Mouse (Mus musculus) heart, postnatal 10 days (tissue): Measurements from ENCODE around the gene Pcsk5. TPM values are rescaled to one million over a fixed set of nuclear protein-coding genes. Genes with fewer than 3 reads are reported as not detected.
"Not testable (repeated sequence)": the region's sequence is repeated elsewhere in the genome, so short reads cannot be mapped to it uniquely, and the experiment has no call there.

Source experiments
- DNase-seq, 2 experiments: peaks; one replicate each; pipeline ENCODE4 v3.0.0; 2021
- intact Hi-C: fragments of 180-260 bp; cut with DNase I; formaldehyde crosslinking; loops from one replicate; pipeline ENCODE4 v1.15.1; 2025
- total RNA-seq, 2 experiments: library from RNA; stranded (reverse); gene quantifications; 2 replicates each; pipeline ENCODE4 v1.2.3; 2021

Pcsk5 gene
- total RNA-seq, 2 experiments from 2014 or later = 6.7 TPM

DNA sequence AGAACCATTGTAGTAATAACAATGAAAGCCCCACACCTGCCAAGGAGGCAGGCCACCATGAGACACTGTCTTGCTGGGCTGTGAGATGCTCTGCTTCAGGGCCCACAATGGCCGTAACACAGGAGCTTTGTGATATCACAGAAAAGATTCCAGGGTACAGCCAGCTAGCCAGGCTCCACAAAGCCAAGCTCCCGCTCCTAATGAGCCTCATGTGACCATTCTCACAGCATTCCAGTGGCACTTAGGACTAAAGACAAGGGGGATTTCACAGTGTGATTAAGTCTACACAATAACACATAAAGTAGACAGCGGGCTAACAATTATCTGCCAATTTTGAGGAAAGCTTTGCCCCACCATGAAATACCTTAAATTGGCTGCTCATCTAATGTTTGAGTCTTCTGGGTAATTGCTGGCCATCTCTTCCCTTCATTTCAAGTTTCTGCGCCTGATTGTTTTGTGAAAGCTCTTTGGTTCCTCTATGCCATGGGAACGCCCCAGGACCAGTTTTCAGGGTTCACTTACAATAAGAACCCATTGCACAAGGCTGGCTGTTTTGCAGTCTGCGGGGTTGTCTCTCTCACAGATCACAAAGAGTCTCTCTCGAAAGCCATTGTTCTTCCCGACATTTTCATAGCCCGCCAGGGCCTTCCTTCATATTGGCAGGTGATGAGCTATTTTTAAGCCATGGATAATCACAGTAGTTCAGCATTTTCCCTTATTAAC lies 345.4 kb downstream of the Pcsk5 start:
- DNase-seq = no peak
- intact Hi-C loops = no loop called here

- intact Hi-C loops = no loop called here
- DNase-seq = no peak
Observed at GRCm38 (mm10) chr19:17491322-17491721, 346.1 kb downstream of the Pcsk5 start.

GRCm38 (mm10) chr19:17489866-17490141 lies 347.6 kb downstream of the Pcsk5 start:
- intact Hi-C loops = no loop called here

GRCm38 (mm10) chr19:17489041-17489865 lies 348.2 kb downstream of the Pcsk5 start:
- DNase-seq = no peak

More at GRCm38 (mm10) chr19:17489866-17490141, 347.6 kb downstream of the Pcsk5 start:
- DNase-seq = no peak

GRCm38 (mm10) chr19:17482126-17482790 lies 355.2 kb downstream of the Pcsk5 start:
- intact Hi-C loops = no loop called here
- no peak for DNase-seq

More at GRCm38 (mm10) chr19:17489041-17489865, 348.2 kb downstream of the Pcsk5 start:
- intact Hi-C loops = no loop called here

DNA sequence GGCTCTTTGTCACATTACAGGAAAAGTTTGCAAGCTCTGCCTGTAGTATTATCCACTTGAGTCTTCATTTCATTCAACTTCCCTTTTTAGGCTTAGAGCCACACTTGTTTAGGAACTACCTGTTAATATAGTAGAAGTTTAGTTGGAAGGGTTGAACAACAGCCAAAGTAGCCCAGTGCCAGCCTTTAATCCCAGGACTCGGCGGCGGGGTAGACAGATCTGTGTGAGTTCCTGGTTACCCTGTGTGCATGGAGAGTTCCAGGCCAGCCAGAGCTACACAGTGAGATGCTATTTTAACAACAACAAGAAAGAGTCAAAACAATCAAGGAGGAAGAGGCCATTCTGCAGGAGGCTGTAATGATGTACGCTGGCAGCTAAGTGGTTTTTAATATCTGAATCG lies 358.0 kb downstream of the Pcsk5 start:
- intact Hi-C loops = no loop called here
- DNase-seq = no peak

DNA sequence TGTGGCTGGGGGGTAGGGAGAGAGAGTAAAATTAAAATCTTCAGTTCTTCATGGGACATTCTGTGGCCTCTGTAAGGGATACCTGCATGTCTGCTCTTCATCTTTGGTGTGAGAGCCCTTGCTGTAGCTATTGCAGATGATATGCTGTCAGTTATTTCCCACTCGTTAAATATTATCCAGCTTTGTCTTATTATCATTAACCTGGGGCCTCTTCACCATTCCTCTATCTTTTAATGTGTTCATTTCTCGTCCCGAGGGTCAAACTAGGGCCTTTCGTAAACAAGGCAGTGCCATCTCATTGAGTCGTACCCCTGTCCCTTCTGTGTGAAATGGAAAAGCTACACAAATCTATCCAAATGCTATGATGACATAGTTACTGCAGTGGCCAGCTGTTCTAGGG lies 361.4 kb downstream of the Pcsk5 start:
- intact Hi-C loops = no loop called here
- no peak for DNase-seq

DNA sequence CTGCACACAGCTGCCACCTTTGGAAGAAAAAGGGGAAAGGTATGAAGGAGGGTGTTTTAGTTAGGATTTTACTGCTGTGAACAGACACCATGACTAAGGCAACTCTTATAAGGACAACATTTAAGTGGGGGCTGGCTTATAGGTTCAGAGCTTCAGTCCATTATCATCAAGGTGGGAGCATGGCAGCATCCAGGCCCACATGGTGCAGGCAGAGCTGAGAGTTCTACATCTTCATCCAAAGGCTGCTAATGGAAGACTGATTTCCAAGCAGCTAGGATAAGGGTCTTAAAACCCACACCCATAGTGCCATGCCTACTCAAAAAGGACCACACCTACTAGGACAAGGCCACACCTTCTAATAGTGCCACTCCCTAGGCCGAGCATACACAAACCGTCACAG lies 364.3 kb downstream of the Pcsk5 start:
- intact Hi-C loops, DNase-seq: not testable (repeated sequence)

- intact Hi-C loops = no loop called here
- peak in 1 of 2 experiments; percentile 16 for DNase-seq
Observed at GRCm38 (mm10) chr19:17471861-17472260, 365.6 kb downstream of the Pcsk5 start.

DNA sequence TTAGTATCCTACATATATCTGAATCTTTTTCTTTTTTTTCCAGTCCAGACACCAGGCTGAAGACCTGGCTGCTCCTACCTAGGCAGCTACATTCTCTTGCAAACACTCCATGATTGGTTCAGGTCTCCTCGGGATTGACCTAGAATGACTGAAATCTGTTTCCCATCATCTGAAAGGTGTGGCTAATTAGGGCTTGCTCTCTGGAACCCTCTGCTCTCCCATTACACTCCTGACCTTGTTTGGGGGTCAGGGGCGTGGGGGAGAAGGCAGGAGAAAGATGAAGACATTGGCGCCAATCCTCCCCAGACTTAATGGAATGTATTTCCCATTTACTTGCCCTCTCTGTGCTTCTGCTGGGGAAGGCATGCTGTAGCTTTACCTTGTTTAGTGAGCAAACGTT lies 366.2 kb downstream of the Pcsk5 start:
- no peak for DNase-seq
- intact Hi-C loops = no loop called here

DNA sequence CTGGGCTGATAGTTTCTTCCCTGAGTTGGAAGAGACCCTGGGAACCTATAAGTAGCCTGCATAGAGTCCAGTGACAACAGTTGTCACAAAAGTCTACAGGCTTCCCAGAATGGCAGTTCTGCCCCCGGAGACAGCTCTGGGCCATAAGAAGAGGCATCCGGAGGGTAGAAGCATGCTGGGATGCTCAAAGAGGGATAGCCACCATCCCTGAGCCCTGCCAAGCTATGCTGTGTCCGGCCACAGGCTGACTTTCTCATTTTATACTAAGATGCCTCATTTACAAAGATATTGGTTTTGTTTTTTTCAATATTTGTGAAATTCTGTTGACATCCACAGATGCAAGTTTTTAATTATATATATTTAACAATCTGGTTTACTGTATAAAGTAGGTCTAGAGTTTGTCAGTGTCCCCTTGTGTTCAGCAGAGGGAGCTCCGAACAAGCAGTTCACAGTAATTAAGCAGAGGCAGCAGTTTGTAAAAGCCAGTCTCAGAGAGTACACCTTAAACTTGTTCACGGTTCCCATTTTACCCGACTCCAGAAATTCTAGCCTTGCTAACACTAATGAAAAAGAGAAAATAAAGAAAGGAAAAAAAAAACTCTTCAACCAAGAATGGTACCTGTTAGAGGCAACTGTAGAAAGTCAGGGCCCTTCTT lies 369.7 kb downstream of the Pcsk5 start:
- DNase-seq = peak; percentile 28 to 50
- intact Hi-C loops = loop anchor here (1.0 to 10.0 kb wide), 4 partner anchors 370 to 1367 kb away; partner anchors contain the start of gene Pcsk5

DNA sequence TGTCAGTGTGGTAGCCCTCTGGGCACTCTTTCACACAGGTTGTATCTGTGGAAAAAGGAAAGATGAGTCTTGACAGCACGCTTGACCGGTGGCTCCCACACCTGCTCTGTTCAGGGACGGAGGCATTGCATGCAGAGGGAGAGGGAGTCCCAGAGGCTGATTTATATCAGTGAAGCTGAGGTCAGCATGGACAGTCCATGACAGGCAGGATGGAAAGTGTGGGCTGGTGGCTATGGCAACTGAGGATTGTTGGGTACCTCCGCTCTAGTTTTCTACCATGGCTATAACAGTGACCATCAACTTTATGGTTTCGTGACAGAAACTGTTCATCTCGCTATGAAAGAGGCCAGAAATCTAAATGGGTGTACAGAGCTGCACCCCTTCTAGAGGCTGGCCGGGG lies 385.4 kb downstream of the Pcsk5 start:
- intact Hi-C loops = no loop called here
- no peak for DNase-seq

DNA sequence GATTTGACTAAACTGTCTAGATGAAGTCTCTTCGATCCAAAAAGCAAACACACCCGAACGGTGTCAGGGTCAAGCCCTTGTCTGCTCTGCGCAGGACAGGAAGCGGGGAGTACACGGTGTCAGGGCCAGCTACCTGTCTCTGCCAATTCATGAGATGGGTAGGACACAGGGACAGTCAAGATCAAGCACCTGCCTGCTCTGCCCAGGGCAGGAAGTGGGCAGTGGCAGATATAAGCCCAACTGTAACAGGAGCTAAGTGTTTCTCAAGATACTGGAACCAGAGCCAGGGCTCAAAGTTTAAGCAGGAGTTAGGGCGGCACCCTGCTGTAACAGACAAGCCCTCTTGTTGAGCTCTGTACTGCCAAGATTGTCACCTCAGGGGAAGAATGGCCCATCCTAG lies 393.9 kb downstream of the Pcsk5 start:
- intact Hi-C loops = no loop called here
- DNase-seq = no peak

DNA sequence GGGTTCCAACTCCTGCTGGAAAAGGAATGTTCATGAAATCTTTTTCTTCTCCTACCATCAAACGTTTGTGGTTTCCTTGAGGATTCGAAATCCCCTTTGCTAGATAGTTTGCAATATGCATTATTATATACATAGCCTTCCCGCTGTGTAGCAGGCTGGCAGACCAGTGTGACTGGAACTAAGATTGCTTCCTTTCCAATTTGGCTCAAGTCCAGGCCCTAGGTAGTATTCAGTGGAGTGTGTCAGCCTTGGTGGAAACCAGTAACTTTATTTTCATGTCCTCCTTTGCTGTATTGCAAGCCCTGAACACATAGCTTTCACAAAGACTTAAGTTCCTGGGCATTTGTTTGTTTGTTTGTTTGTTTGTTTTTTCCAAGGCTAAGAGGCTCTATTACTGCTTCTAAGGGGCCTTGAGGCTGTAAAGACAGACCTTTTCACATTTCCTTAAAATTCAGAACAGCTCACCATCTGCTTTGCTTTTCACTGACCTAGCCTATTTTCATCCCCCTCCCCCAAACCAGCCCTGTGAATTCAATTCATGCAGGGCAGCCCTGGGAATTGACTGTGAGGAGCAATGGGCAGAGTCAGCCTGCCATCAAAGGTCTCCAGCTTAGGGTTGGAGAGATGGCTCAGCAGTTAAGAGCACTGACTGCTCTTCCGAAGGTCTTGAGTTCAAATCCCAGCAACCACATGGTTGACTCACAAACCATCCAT lies 397.8 kb downstream of the Pcsk5 start:
- intact Hi-C loops = no loop called here
- DNase-seq = no peak

GRCm38 (mm10) chr19:17436651-17437050 lies 400.8 kb downstream of the Pcsk5 start:
- intact Hi-C loops = no loop called here

GRCm38 (mm10) chr19:17428561-17428914 lies 408.9 kb downstream of the Pcsk5 start:
- DNase-seq = no peak
- intact Hi-C loops = no loop called here

More at GRCm38 (mm10) chr19:17436651-17437050, 400.8 kb downstream of the Pcsk5 start:
- DNase-seq = no peak

DNA sequence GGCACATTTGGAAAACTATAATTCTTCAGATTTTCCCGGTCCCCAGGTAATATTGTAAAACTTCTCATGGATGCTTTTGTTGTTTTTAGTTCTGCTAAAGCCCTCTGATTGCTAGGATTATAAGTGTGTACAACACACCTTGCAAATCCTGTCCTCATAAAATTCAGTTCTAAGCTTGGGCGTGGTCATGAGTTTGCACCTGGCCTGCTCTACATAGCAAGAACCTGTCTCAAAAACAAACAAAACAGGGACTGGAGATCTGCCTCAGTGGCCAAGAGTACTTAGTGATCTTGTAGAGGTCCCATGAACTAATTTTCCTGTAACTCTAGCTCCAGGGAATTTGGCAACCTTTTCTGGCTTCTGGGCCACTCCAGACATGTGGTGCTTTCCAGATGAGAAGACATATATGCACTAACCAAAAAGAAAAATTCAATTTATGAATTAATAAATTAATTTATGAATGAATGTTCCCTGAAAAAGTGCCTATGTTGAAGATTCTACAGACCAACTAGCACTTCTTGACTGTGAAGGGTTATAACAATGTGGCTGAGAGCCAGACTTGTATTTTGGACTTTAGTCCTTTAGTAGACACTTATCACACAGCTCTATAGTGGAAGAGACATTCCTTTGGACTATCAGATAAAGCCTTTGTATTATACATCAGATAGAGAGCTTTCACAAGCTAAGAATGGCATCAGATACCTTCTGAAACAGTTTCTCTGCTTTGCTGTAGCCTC lies 409.4 kb downstream of the Pcsk5 start:
- intact Hi-C loops = no loop called here
- no peak for DNase-seq

- DNase-seq = no peak
- intact Hi-C loops = no loop called here
Observed at GRCm38 (mm10) chr19:17423306-17423705, 414.1 kb downstream of the Pcsk5 start.

- no peak for DNase-seq
- intact Hi-C loops = no loop called here
Observed at GRCm38 (mm10) chr19:17417855-17418254, 419.6 kb downstream of the Pcsk5 start.
